8 mouse cellular contexts compared by ENCODE assay signal in the genomic region with DNA sequence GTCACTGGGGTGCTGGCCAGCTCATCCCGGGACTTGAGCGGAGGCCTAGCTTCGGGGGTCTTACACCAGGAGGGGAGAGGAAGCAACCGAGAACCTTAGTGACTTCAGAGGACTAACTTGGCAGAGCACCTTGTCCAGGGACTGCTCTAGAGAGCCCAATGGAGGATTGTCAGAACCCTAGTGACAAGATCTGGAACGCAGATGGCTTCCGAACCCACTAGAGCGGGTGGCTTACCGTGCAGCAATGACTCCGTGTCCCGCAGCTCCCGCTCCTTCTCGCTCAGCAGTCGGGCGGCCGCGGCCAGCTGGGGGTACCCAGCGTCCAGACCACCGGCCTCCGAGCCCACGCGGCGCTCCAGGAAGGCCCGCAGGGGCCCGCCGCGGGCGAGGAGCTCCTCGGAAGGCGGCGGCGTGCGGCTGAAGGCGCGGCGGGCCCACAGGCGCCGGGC. TPM values are rescaled to one million over a fixed set of nuclear protein-coding genes. Genes with fewer than 3 reads are reported as not detected.
DNase-seq lines count a peak whose midpoint lies in the region; ATAC-seq and TF ChIP-seq lines count a peak whose summit lies in the region.

No protein-coding gene starts in this region.

- TF ChIP-seq POLR2A in embryonic fibroblast, embryonic 13.5 days (IDR thresholded peaks at IDR 0.05; ENCODE audit: low read depth, low read length) = no peak
- no peak for TF ChIP-seq POLR2A in olfactory bulb, adult 2 months (IDR thresholded peaks at IDR 0.05; ENCODE audit: insufficient read depth, low read depth, low read length)

- in situ Hi-C loops in Patski (cut with MboI; ENCODE audit: low pct_unique_long_range_greater_than_20kb) = loop anchor here (25.0 kb wide), 6 partner anchors 611 to 1964 kb away; a partner anchor contains a TSS

- peak; percentile 1 for ATAC-seq in Patski

- peaks cover 30% of the 10 kb centered on the region for H3K27me3 ChIP-seq in Patski

- no peak for DNase-seq in layer of hippocampus, adult 2 months (ENCODE audit: low spot score in 2 of 2)
- DNase-seq in layer of hippocampus, postnatal 25 days (ENCODE audit: extremely low spot score in 1 of 2, low spot score in 1 of 2) = no peak
- no peak for DNase-seq in Patski (ENCODE audit: low read depth, low spot score)
- DNase-seq in layer of hippocampus, postnatal 10 days (ENCODE audit: low spot score in 2 of 2) = peak; percentile 40 to 58
- no peak for DNase-seq in thymus, postnatal 14 days
- no peak for DNase-seq in natural killer cell, adult 2 months (ENCODE audit: low spot score in 2 of 2)

- under 1% methylated on average over 37 of the region's 37 CpGs for WGBS in olfactory bulb, adult 2 months

- H3K27ac ChIP-seq in layer of hippocampus, adult 2 months = peak overlapping the region; percentile 87
- H3K27ac ChIP-seq in embryonic fibroblast, embryonic 13.5 days (ENCODE audit: insufficient read depth, low read length) = peak overlapping the region; percentile 39
- H3K27ac ChIP-seq in olfactory bulb, adult 2 months (ENCODE audit: insufficient read depth, low read depth, low read length) = no peak overlapping the region

- peak overlapping the region; percentile 78 for H3K4me3 ChIP-seq in layer of hippocampus, adult 2 months
- H3K4me3 ChIP-seq in embryonic fibroblast, embryonic 13.5 days (ENCODE audit: insufficient read depth, low read length) = peak overlapping the region; percentile 77
- peak overlapping the region; percentile 67 for H3K4me3 ChIP-seq in olfactory bulb, adult 2 months (ENCODE audit: insufficient read depth, low read depth, low read length)

- POLR2A ChIA-PET in Patski (lab: Charles Lee) = interaction anchor here (1.4 kb wide), 1 partner anchor 18 kb away, joined by 3 read pairs; a partner anchor contains a TSS

- CTCF ChIA-PET in Patski (lab: Charles Lee) = interaction anchor here (2.3 to 5.6 kb wide), 3 partner anchors 11 to 23 kb away, joined by 9 to 28 read pairs (median 10); no protein-coding TSS in a partner anchor

- no peak for TF ChIP-seq CTCF in layer of hippocampus, adult 2 months (conservative IDR thresholded peaks at IDR 0.05)
- TF ChIP-seq CTCF in Patski (IDR thresholded peaks at IDR 0.05) = no peak
- no peak for TF ChIP-seq CTCF in embryonic fibroblast, embryonic 13.5 days (IDR thresholded peaks at IDR 0.05; ENCODE audit: borderline replicate concordance, insufficient read depth, low read length)
- no peak for TF ChIP-seq CTCF in olfactory bulb, adult 2 months (IDR thresholded peaks at IDR 0.05; ENCODE audit: insufficient read depth, low read depth, low read length)

- H3K4me1 ChIP-seq in embryonic fibroblast, embryonic 13.5 days (ENCODE audit: control insufficient read depth, insufficient read depth, low read length) = peaks cover 6% of the 10 kb centered on the region; the same call in 1 of the 2 replicates
- peaks cover 5% of the 10 kb centered on the region for H3K4me1 ChIP-seq in olfactory bulb, adult 2 months (ENCODE audit: control insufficient read depth, insufficient read depth, low read length)

RNA-seq across cellular contexts. Expression of a gene that starts 0.4 kb away (rescaled TPM):
- 10 to 100 TPM; 10.6 to 12.0 TPM for total RNA-seq in layer of hippocampus, adult 2 months (2021)
- 10 to 100 TPM; 11.4 TPM for total RNA-seq in layer of hippocampus, postnatal 25 days (2021)
- polyA plus RNA-seq in Patski (2021) = 14.2 TPM
- 11.6 and 15.3 TPM in 2 replicates for polyA plus RNA-seq in embryonic fibroblast, embryonic 13.5 days (2011; ENCODE audit: insufficient read length, low read depth, missing spikeins)
- total RNA-seq in layer of hippocampus, postnatal 10 days (2021) = 10 to 100 TPM in 1 of 2 experiments, 1 to 10 TPM in 1; 9.3 to 11.3 TPM
- not detected in 2 replicates for polyA plus RNA-seq in olfactory bulb, adult 2 months (2012; ENCODE audit: insufficient read depth, insufficient read length, low replicate concordance, missing spikeins)

RNA-seq across cellular contexts. Expression of a gene that starts 17.9 kb away (rescaled TPM):
- total RNA-seq in layer of hippocampus, adult 2 months (2021) = 1 to 10 TPM in 1 of 2 experiments, under 1 TPM in 1; 0.83 to 1.1 TPM
- 1 to 10 TPM; 1.0 to 1.3 TPM for total RNA-seq in layer of hippocampus, postnatal 25 days (2021)
- polyA plus RNA-seq in Patski (2021) = 14.8 TPM
- 24.3 and 39.5 TPM in 2 replicates for polyA plus RNA-seq in embryonic fibroblast, embryonic 13.5 days (2011; ENCODE audit: insufficient read length, low read depth, missing spikeins)
- 1 to 10 TPM; 2.4 to 2.5 TPM for total RNA-seq in layer of hippocampus, postnatal 10 days (2021)
- polyA plus RNA-seq in olfactory bulb, adult 2 months (2012; ENCODE audit: insufficient read depth, insufficient read length, low replicate concordance, missing spikeins) = not detected in 2 replicates

Comparison
In these comparisons a context has a peak if more than half of its experiments do, and no peak if none do; other contexts are left out.
1. DNase-seq: peak in layer of hippocampus, postnatal 10 days (2 of 2); none in layer of hippocampus, adult 2 months (0 of 2), layer of hippocampus, postnatal 25 days (0 of 2), Patski (single experiment), thymus, postnatal 14 days (single experiment) and natural killer cell, adult 2 months (0 of 2).
2. Peak in every context shown above with its lines, with median percentiles within 50 percentile points of each other: H3K4me3 ChIP-seq.